10 mouse cellular contexts compared by ENCODE assay signal in genomic region chr1:162202465-162203348, GRCm38 (mm10).
A peak's percentile ranks its signal among the peaks of the same experiment; 100 is the strongest.
DNase-seq lines count a peak whose midpoint lies in the region; ATAC-seq and TF ChIP-seq lines count a peak whose summit lies in the region.
"Had no signal": no experiment of that assay in that cellular context is flagged by ENCODE, and none has a peak within 500 bp of the region (broad histone marks: within the 10 kb centered on the region; RNA-seq: fewer than 3 reads in every experiment).

No protein-coding gene starts in this region.

- H3K9me3 ChIP-seq in lung, postnatal 0 days (ENCODE audit: low read length) = no peaks in the 10 kb centered on the region
- no peaks in the 10 kb centered on the region for H3K9me3 ChIP-seq in limb, embryonic 12.5 days
- H3K9me3 ChIP-seq in stomach, embryonic 14.5 days (ENCODE audit: control insufficient read depth, low read depth, low read length) = no peaks in the 10 kb centered on the region

- no peak overlapping the region for H3K4me2 ChIP-seq in lung, postnatal 0 days (replicated peaks; ENCODE audit: low read depth, low read length)
- no peak overlapping the region for H3K4me2 ChIP-seq in limb, embryonic 12.5 days
- H3K4me2 ChIP-seq in stomach, embryonic 14.5 days (replicated peaks; ENCODE audit: low read depth, low read length) = peak overlapping the region; percentile 11

- WGBS in lung, postnatal 0 days = 31% methylated on average over 12 of the region's 12 CpGs
- WGBS in limb, embryonic 12.5 days = 58% methylated on average over 12 of the region's 12 CpGs
- WGBS in stomach, embryonic 14.5 days = 21% methylated on average over 12 of the region's 12 CpGs

- H3K9ac ChIP-seq in lung, postnatal 0 days (replicated peaks; ENCODE audit: low read depth) = no peak overlapping the region
- H3K9ac ChIP-seq in limb, embryonic 12.5 days (replicated peaks) = no peak overlapping the region
- H3K9ac ChIP-seq in stomach, embryonic 14.5 days (replicated peaks; ENCODE audit: low read depth, low read length) = no peak overlapping the region

- H3K4me3 ChIP-seq in lung, postnatal 0 days (ENCODE audit: low read depth, low read length) = no peak overlapping the region
- no peak overlapping the region for H3K4me3 ChIP-seq in limb, embryonic 12.5 days (replicated peaks)
- H3K4me3 ChIP-seq in stomach, embryonic 14.5 days (ENCODE audit: low read depth, low read length) = no peak overlapping the region

- H3K27me3 ChIP-seq in lung, postnatal 0 days (replicated peaks; ENCODE audit: insufficient read depth, low read length) = no peaks in the 10 kb centered on the region
- no peaks in the 10 kb centered on the region for H3K27me3 ChIP-seq in limb, embryonic 12.5 days
- H3K27me3 ChIP-seq in stomach, embryonic 14.5 days (ENCODE audit: control insufficient read depth, insufficient read depth, low read length) = no peaks in the 10 kb centered on the region

- no peaks in the 10 kb centered on the region for H3K36me3 ChIP-seq in lung, postnatal 0 days (ENCODE audit: insufficient read depth, low read length)
- H3K36me3 ChIP-seq in limb, embryonic 12.5 days = no peaks in the 10 kb centered on the region
- no peaks in the 10 kb centered on the region for H3K36me3 ChIP-seq in stomach, embryonic 14.5 days (ENCODE audit: control insufficient read depth, insufficient read depth, low read length)

- DNase-seq in embryo, embryonic 10.5 days (ENCODE audit: low spot score) = peak; percentile 47
- no peak for DNase-seq in embryo, embryonic 11 days
- DNase-seq in lung, postnatal 0 days (ENCODE audit: low spot score) = peak; percentile 71
- DNase-seq in lung, postnatal 10 days = no peak
- no peak for DNase-seq in B cell, adult 2 months
- DNase-seq in urinary bladder, postnatal 10 days (ENCODE audit: low spot score) = no peak
- DNase-seq: heart, adult 18-20 months had no signal

- TF ChIP-seq CTCF in lung, postnatal 0 days (IDR thresholded peaks at IDR 0.05) = no peak

- H3K27ac ChIP-seq in lung, postnatal 0 days (ENCODE audit: low read length) = no peak overlapping the region
- H3K27ac ChIP-seq in limb, embryonic 12.5 days = peak overlapping the region; percentile 68
- peak overlapping the region; percentile 68 for H3K27ac ChIP-seq in stomach, embryonic 14.5 days (ENCODE audit: low read length)

- TF ChIP-seq EP300 in lung, postnatal 0 days (IDR thresholded peaks at IDR 0.05) = peak; percentile 49; the same call in 1 of the 2 replicates

- peak; percentile 41 for ATAC-seq in lung, postnatal 0 days
- no peak for ATAC-seq in limb, embryonic 12.5 days (ENCODE audit: insufficient number of reproducible peaks, insufficient read depth, low FRiP score, low TSS enrichment, low read depth)
- peak; percentile 83 for ATAC-seq in stomach, embryonic 14.5 days (ENCODE audit: insufficient number of reproducible peaks, insufficient read depth, low FRiP score, low read depth)
- ATAC-seq: inflammation-experienced regulatory T-cells, adult 6 months had no signal

- 0 out of 2 replicates have a peak, but pooled peaks cover 2% of the 10 kb centered on the region for H3K4me1 ChIP-seq in lung, postnatal 0 days (ENCODE audit: insufficient read depth, low read depth, low read length)
- peaks cover 30% of the 10 kb centered on the region for H3K4me1 ChIP-seq in limb, embryonic 12.5 days (replicated peaks)
- H3K4me1 ChIP-seq in stomach, embryonic 14.5 days (ENCODE audit: control insufficient read depth, insufficient read depth, low read length) = peaks cover 25% of the 10 kb centered on the region; the same call in 1 of the 2 replicates

Comparison
In these comparisons a context has a peak if more than half of its experiments do, and no peak if none do; other contexts are left out.
1. DNase-seq: peak in embryo, embryonic 10.5 days (single experiment) and lung, postnatal 0 days (single experiment); none in embryo, embryonic 11 days (single experiment), lung, postnatal 10 days (single experiment), B cell, adult 2 months (0 of 2) and urinary bladder, postnatal 10 days (single experiment).